Mouse (Mus musculus) embryonic facial prominence, embryonic 12.5 days (tissue): ENCODE results near the gene Hoxa5. TPM values are rescaled to one million over a fixed set of nuclear protein-coding genes. Genes with fewer than 3 reads are reported as not detected.

ENCODE experiments used
- ATAC-seq: fragments of 200-750 bp; cut with Nextera tagmentation; 2 replicates; pipeline ENCODE4 v1.8.0; 2017; ENCODE audit not compliant: insufficient number of reproducible peaks, insufficient read depth, low FRiP score, low TSS enrichment
- H3K27ac ChIP-seq: fragments of 300-500 bp; sonication (generic); 2 replicates; pipeline ENCODE4 v1.5.1; 2016; ENCODE audit warnings: mild to moderate bottlenecking
- H3K27me3 ChIP-seq: fragments of 300-500 bp; sonication (generic); 2 replicates; pipeline ENCODE4 v1.6.1; 2016; ENCODE audit warnings: mild to moderate bottlenecking, moderate library complexity
- H3K36me3 ChIP-seq: fragments of 300-500 bp; sonication (generic); 2 replicates; pipeline ENCODE4 v1.6.1; 2016; ENCODE audit warnings: mild to moderate bottlenecking
- H3K4me1 ChIP-seq: fragments of 300-500 bp; sonication (generic); 2 replicates; pipeline ENCODE4 v1.6.1; 2016
- H3K4me2 ChIP-seq: fragments of 300-500 bp; sonication (generic); replicated peaks from 2 replicates; pipeline ENCODE4 v1.6.1; 2016; ENCODE audit warnings: mild to moderate bottlenecking, moderate library complexity
- H3K4me3 ChIP-seq: fragments of 300-500 bp; sonication (generic); 2 replicates; pipeline ENCODE4 v1.5.1; 2016; ENCODE audit warnings: mild to moderate bottlenecking
- H3K9ac ChIP-seq: fragments of 300-500 bp; sonication (generic); 2 replicates; pipeline ENCODE4 v1.6.1; 2016; ENCODE audit warnings: mild to moderate bottlenecking, moderate library complexity
- H3K9me3 ChIP-seq: fragments of 300-500 bp; sonication (generic); 2 replicates; pipeline ENCODE4 v1.6.1; 2016; ENCODE audit warnings: mild to moderate bottlenecking, moderate library complexity
- WGBS: fragments of 180-500 bp; shearing (Covaris S2); methylation state at CpG from one replicate; pipeline ENCODE4 v1.1.7; 2016; 5-methylcytosine and 5-hydroxymethylcytosine counted together
- polyA plus RNA-seq: library from polyadenylated mRNA; unstranded; fragments of >200 nt; fragmentation: Nextera tagmentation; extraction: Ambion mirVana; gene quantifications from 2 replicates; pipeline ENCODE4 v1.2.1, GENCODE M21; 2016

Gene Hoxa5
- polyA plus RNA-seq, 1 experiment from 2014 or later, result 0.33 TPM

DNA sequence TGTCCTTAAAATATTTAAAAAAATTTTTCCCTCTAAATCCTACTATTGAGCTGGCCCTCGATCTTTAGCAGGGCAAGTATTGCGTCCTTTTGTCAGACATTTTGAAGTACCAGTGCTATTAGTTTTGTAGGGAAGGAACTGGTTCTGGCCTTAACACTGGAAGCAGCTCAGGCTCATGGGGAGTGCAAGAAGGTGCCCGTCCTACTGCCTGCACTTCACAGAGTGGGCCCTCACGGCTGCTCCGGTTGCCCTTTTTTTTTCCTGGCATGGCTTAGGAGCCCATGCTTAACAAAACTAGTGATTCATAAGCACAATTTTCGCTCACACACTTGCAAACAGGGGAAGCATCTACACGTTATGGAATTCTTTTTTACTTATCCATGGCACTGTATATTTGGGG, 34.6 kb upstream of the Hoxa5 start:
- peaks cover 95% of the 10 kb centered on the region for H3K27me3 ChIP-seq
- ATAC-seq, result no peak
- no peak overlapping the region for H3K4me3 ChIP-seq
- H3K9me3 ChIP-seq, result no peaks in the 10 kb centered on the region
- 2% methylated on average over 7 of the region's 7 CpGs for WGBS
- H3K4me2 ChIP-seq, result no peak overlapping the region
- no peaks in the 10 kb centered on the region for H3K4me1 ChIP-seq
- H3K36me3 ChIP-seq, result no peaks in the 10 kb centered on the region
- H3K27ac ChIP-seq, result no peak overlapping the region
- H3K9ac ChIP-seq, result no peak overlapping the region

DNA sequence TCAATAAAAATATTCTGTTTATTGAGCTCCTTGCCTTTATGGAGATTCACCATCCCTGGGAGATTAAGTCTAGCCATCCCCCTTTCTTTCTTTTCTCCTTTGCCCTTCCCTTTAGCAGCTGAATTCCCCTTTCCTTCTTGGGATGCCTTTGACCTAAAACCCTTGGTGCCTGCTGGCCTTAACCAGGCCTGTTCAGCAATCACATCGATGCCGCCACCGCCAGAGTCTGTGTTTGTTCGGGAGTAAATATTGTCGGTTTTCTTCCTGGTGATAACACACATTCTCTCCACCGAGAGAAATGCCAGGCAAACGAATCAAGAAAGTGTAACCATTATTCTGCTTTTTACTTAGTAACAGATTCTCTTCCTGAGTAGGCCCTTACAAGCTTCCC, 33.8 kb upstream of the Hoxa5 start:
- Histone ChIP-seq H3K36me3 (no peaks in the 10 kb centered on the region), H3K4me2 (no peak overlapping the region), H3K4me1 (no peaks in the 10 kb centered on the region), H3K27me3 (peaks cover 95% of the 10 kb centered on the region), H3K4me3 (no peak overlapping the region), H3K9ac (no peak overlapping the region), H3K27ac (no peak overlapping the region), H3K9me3 (no peaks in the 10 kb centered on the region)
- 1% methylated on average over 7 of the region's 7 CpGs for WGBS
- no peak for ATAC-seq

DNA sequence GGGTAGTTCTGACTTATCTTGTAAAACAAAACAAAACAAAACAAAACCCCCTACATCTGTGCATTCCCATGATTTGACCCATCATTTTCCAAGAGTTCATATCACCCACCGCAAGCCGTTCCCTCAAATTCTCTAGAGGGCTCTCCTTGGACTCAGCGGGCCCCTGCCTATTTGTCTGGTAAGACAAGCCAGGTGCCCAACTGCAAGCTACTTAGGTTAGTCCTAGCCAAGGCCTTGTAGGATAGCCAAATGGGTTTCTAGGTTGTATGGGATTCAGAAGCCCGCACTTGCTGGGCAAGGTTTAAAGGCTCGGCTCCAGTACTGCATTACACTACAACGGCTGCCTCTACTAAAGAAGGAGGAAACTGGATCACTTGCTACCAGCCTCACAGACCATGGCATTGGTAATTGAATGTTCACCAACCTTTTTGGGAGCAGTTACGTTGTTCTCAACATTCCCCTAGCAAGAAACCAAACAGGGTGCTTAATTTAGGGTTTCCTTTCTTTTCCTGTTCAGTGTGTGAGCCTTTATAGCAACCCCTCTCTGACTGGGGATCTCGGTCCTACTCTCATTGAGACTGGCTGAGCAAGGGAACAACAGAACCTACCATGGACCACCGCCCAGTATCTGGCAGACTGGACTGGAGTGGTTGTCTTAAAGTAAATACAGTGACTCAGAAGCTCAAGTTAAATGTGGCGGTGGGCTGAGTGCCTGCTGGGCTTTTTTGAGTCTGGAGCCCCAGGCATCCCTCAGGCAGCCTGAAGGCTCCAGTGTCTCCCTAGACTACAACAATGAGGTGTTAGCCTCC, 33.2 kb upstream of the Hoxa5 start:
- Histone ChIP-seq H3K27me3 (peaks cover 95% of the 10 kb centered on the region), H3K27ac (no peak overlapping the region), H3K4me2 (no peak overlapping the region), H3K36me3 (no peaks in the 10 kb centered on the region), H3K4me1 (no peaks in the 10 kb centered on the region), H3K4me3 (no peak overlapping the region), H3K9ac (no peak overlapping the region), H3K9me3 (no peaks in the 10 kb centered on the region)
- ATAC-seq, result no peak
- WGBS, result 8% methylated on average over 10 of the region's 10 CpGs

DNA sequence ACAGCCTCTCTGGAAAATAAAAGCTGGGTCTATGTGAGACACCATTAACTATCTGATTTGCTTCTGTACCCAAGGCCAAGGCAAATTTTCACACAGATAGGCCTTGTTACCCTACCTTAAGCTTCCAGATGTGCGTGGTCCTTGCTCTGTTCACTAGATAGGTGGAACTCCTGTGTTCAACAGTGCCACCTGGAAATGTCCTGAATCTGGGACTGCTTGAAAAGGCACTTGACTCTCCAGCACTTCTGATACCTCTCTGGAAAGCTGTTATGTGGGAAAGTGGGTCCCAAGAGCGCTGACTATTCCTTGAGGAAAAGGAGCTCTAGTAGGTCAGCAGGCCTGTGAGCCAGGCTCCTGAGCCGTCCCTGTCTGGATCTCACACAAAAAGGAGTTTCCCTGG, 32.4 kb upstream of the Hoxa5 start:
- no peak overlapping the region for H3K4me2 ChIP-seq
- ATAC-seq, result no peak
- no peak overlapping the region for H3K27ac ChIP-seq
- H3K4me3 ChIP-seq, result no peak overlapping the region
- peaks cover 95% of the 10 kb centered on the region for H3K27me3 ChIP-seq
- 7% methylated on average over 3 of the region's 3 CpGs for WGBS
- no peaks in the 10 kb centered on the region for H3K36me3 ChIP-seq
- H3K9me3 ChIP-seq, result no peaks in the 10 kb centered on the region
- H3K9ac ChIP-seq, result no peak overlapping the region
- no peaks in the 10 kb centered on the region for H3K4me1 ChIP-seq

DNA sequence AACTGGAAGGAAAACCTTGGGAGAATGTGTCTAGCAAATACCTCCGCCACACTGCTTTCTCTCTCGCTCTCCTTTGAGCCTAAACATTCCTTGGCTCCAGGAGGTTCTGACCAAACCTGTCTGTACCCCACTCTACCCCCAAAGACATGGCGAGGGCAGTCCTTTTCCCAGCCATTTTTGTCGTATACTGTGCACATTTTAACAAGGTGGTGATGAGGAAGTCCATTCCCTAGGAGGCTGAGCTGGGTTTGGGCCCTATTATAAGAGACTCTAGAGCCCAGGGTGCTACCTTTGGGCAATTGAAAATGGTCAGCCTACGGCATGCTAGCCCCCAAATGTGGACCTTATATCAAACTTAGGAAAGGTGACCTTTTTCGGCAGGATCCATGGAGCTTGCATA, 31.5 kb upstream of the Hoxa5 start:
- no peaks in the 10 kb centered on the region for H3K4me1 ChIP-seq
- ATAC-seq, result no peak
- H3K36me3 ChIP-seq, result no peaks in the 10 kb centered on the region
- 11% methylated on average over 6 of the region's 6 CpGs for WGBS
- H3K4me3 ChIP-seq, result no peak overlapping the region
- H3K27me3 ChIP-seq, result peaks cover 91% of the 10 kb centered on the region
- H3K4me2 ChIP-seq, result no peak overlapping the region
- H3K9me3 ChIP-seq, result no peaks in the 10 kb centered on the region
- no peak overlapping the region for H3K9ac ChIP-seq
- H3K27ac ChIP-seq, result no peak overlapping the region

DNA sequence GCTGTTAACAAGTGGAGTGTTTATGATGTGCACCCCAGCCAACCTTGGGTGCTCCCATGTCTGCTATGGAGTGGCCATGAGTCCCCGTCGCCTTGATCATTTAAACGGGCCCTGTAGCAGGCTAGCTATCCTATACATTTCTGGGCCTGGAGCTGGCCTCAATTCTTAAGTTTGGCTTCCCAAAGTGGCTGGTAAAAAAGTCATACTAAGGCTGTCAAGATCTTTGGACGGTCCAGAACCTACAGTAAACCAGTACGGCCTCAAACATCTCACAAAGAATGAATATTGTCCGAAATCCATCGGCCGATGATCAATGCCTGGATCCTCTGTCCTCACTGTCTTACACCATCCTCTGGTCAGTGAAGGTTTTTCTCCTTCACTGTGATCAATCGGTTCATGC, 30.9 kb upstream of the Hoxa5 start:
- H3K27ac ChIP-seq, result no peak overlapping the region
- H3K36me3 ChIP-seq, result no peaks in the 10 kb centered on the region
- no peaks in the 10 kb centered on the region for H3K9me3 ChIP-seq
- no peak for ATAC-seq
- H3K4me3 ChIP-seq, result no peak overlapping the region
- H3K4me2 ChIP-seq, result no peak overlapping the region
- H3K4me1 ChIP-seq, result no peaks in the 10 kb centered on the region
- H3K9ac ChIP-seq, result no peak overlapping the region
- peaks cover 91% of the 10 kb centered on the region for H3K27me3 ChIP-seq
- WGBS, result 27% methylated on average over 9 of the region's 9 CpGs

DNA sequence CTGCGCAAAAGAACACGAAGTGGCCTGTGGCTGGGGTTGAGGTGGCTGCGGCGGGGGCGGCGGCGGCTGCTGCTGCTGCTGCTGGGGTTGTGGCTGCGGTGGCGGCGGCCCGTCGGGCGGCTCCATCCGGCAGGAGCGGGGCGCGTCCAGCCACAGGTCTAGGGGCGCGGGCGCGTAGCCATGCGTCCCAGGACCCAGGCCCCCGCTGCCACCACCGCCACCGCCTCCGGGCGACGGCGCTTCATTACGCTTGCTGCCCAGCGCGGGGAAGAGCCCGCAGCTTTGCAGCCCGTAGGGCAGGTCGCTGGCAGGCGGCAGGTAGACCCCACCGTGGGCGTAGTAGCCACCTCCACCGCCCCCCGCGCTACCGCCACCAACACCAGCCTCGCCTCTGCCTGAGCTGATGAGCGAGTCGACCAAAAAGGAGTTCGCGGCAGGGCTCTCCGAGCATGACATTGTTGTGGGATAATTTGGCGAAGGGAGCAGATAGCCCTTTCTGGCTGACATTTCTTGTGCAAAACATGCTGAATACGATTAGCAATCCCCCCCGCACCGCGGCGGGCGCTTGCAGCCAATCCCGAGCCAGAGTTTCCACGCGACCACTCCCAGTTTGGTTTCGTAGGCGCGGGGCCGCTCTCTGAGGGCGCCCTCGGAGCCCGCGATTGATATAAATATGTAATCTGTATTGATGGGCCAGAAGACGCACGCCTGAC, 30.2 kb upstream of the Hoxa5 start:
- Histone ChIP-seq H3K36me3 (no peaks in the 10 kb centered on the region), H3K4me2 (no peak overlapping the region), H3K27ac (no peak overlapping the region), H3K27me3 (peaks cover 91% of the 10 kb centered on the region), H3K9ac (no peak overlapping the region), H3K4me1 (no peaks in the 10 kb centered on the region), H3K9me3 (no peaks in the 10 kb centered on the region), H3K4me3 (no peak overlapping the region; the same call in 1 of the 2 replicates)
- ATAC-seq, result no peak
- WGBS, result 2% methylated on average over 59 of the region's 68 CpGs

DNA sequence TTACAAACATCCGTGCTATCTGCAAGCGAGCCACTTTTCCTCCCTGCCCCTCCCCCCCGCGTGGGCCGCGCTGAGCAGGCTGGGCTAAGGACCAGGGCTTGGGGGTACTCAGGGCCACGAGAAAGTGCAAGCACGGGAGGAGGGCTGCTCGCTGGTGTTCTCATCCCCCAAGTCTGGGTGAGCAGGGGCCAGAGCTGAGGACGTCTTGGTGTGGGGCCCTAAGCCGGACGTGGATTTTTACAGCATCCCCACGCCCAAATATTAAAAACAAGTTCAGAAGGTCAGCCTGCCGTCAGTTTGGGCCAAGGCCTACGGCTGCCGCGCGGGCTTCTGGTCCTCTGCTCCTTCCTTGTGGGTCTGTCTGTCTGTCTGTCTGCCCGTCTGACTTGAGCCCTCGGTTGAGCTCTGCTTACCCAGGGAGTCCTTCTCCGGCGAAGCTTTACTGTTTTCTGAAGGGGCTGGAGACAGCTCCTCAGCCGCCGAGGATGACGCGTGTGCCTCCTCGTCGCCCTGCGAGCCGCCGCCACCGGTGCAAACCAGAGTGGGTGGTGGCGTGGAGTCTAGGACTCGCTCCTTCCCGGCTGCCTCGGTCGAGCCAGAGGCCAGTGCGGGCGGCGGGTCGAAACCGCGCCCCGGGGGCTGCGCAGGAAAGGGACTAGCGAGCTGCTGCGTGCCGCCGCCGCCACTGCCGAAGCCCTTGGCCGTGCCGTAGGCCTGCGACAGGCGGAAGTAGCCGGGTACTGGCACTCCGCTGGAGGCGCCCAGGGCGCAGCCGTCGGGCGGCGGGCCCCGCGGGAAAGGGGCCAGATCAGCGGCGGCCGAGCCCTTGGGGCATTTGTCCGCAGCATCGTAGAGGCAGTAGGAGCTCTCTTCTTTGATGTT, 29.4 kb upstream of the Hoxa5 start:
- Histone ChIP-seq H3K27ac (no peak overlapping the region), H3K9ac (no peak overlapping the region), H3K4me2 (no peak overlapping the region), H3K4me1 (no peaks in the 10 kb centered on the region), H3K36me3 (no peaks in the 10 kb centered on the region), H3K9me3 (no peaks in the 10 kb centered on the region), H3K27me3 (peaks cover 94% of the 10 kb centered on the region), H3K4me3 (no peak overlapping the region; the same call in 1 of the 2 replicates)
- ATAC-seq, result no peak
- WGBS, result under 1% methylated on average over 70 of the region's 70 CpGs

DNA sequence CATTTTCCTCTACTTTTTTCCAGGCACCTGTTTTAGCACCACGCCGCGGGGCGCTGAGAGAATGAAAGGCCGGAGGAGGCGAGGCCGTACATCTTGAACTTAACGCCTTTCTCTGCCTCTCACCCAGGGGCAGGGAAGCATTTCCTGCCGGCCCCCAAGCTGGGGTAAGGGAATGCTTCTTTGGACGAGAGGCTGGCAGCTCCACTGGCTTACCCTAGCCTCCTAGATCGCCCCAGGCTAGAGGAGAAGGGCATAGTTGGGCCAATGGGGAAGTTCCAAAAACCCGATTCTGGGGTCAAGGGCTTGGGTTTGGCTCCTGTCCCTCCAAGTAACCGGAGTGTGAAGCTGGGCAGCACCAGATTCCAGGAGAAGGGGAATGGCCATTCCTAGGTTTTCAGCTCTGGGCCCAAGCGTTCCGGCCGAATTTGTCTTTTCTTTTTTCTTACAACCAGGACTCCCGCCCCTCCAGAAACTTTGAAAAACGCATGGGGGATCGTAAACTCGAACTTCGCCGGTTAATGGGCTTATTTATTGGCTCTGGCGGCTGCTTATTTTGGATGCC, 28.7 kb upstream of the Hoxa5 start:
- Histone ChIP-seq H3K9ac (no peak overlapping the region), H3K4me3 (no peak overlapping the region), H3K4me2 (no peak overlapping the region), H3K9me3 (no peaks in the 10 kb centered on the region), H3K27ac (no peak overlapping the region), H3K36me3 (no peaks in the 10 kb centered on the region), H3K4me1 (no peaks in the 10 kb centered on the region), H3K27me3 (peaks cover 94% of the 10 kb centered on the region)
- WGBS, result 1% methylated on average over 23 of the region's 23 CpGs
- no peak for ATAC-seq

DNA sequence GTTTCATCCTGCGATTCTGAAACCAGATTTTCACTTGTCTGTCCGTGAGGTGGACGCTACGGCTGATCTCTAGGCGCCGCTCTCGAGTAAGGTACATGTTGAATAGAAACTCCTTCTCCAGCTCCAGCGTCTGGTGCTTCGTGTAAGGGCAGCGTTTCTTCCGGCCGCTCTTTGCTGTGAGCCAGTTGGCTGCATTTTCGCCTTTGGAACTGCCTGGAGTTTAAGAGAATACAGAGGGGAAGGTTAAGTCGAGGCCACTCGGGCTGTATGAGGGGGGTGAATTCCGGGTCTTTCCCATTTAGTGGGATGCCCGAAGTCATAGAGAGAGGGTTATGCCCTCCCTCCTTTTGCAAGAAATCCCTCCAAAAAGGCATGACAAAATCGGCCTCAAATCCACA, 28.2 kb upstream of the Hoxa5 start:
- H3K4me2 ChIP-seq, result no peak overlapping the region
- ATAC-seq, result no peak
- no peak overlapping the region for H3K27ac ChIP-seq
- no peaks in the 10 kb centered on the region for H3K36me3 ChIP-seq
- H3K27me3 ChIP-seq, result peaks cover 93% of the 10 kb centered on the region
- H3K9me3 ChIP-seq, result no peaks in the 10 kb centered on the region
- H3K4me3 ChIP-seq, result no peak overlapping the region
- H3K4me1 ChIP-seq, result no peaks in the 10 kb centered on the region
- H3K9ac ChIP-seq, result no peak overlapping the region
- under 1% methylated on average over 18 of the region's 18 CpGs for WGBS

DNA sequence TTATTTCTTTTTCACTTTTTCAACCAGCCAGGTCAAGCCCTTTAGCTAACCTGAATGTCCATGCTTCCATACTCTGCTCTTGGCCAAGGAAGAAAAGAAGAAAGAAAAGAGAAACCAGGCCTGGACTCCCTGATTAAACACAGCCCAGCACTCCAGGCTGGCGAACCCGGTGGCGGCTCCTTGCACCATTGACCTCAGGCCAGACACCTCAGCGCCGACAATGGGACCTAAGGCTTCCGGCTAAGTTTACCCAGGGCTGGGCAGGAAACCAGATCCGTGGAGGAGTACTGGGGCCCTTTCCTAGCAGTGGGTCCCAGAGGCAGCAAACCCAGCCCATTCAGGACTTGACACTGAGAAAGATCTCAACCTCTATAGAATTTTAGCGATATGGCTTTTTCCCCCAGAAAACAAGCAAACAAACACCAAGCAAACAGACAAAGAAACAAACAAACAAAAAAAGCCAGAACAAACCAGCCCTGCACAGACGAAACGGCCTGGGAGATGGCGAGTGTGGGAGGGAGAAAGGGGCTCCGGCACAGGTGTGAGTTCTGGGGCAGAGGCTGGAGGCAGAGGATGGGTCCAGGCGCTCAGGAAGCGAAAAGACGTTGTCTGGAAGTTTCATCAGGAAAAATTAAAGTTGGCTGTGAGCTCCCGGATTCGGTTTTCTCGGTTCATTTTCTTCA, 27.6 kb upstream of the Hoxa5 start:
- H3K9ac ChIP-seq, result no peak overlapping the region
- H3K4me3 ChIP-seq, result no peak overlapping the region

More for the DNA sequence above, 27.6 kb upstream of the Hoxa5 start:
- no peak for ATAC-seq
- H3K27me3 ChIP-seq, result peaks cover 93% of the 10 kb centered on the region
- H3K9me3 ChIP-seq, result no peaks in the 10 kb centered on the region
- H3K36me3 ChIP-seq, result no peaks in the 10 kb centered on the region
- under 1% methylated on average over 18 of the region's 18 CpGs for WGBS
- no peak overlapping the region for H3K27ac ChIP-seq
- no peaks in the 10 kb centered on the region for H3K4me1 ChIP-seq
- no peak overlapping the region for H3K4me2 ChIP-seq
